Mouse (Mus musculus) hindbrain, postnatal 0 days (tissue): ENCODE data around the gene Ubqln2. TPM values are rescaled to one million over a fixed set of nuclear protein-coding genes. Genes with fewer than 3 reads are reported as not detected.

Experiments
- ATAC-seq: fragments of 200-750 bp; cut with Nextera tagmentation; 2 replicates; pipeline ENCODE4 v1.8.0; 2017; ENCODE audit warnings: mild to moderate bottlenecking, moderate TSS enrichment, moderate library complexity
- DNase-seq: peaks from one replicate; pipeline ENCODE4 v3.0.0-alpha.2; 2015; ENCODE audit warnings: low spot score
- H3K27ac ChIP-seq: fragments of 300-500 bp; sonication (generic); 2 replicates; pipeline ENCODE4 v1.5.1; 2014; ENCODE audit warnings: mild to moderate bottlenecking
- H3K27me3 ChIP-seq: fragments of 300-500 bp; sonication (generic); 2 replicates; pipeline ENCODE4 v1.6.1; 2014; ENCODE audit warnings: low read length, mixed read lengths; ENCODE audit not compliant: insufficient read depth
- H3K36me3 ChIP-seq: fragments of 300-500 bp; sonication (generic); 2 replicates; pipeline ENCODE4 v1.6.1; 2014; ENCODE audit warnings: low read length, mixed read lengths; ENCODE audit not compliant: insufficient read depth
- H3K4me1 ChIP-seq: fragments of 300-500 bp; sonication (generic); 2 replicates; pipeline ENCODE4 v1.6.1; 2014; ENCODE audit warnings: antibody characterized with exemption, low read length, mixed read lengths; ENCODE audit not compliant: insufficient read depth
- H3K4me2 ChIP-seq: fragments of 300-500 bp; sonication (generic); 2 replicates; pipeline ENCODE4 v1.6.1; 2014; ENCODE audit warnings: low read depth, mild to moderate bottlenecking, low read length, moderate library complexity, mixed read lengths
- H3K4me3 ChIP-seq: fragments of 300-500 bp; sonication (generic); 2 replicates; pipeline ENCODE4 v1.5.1; 2014; ENCODE audit warnings: low read length
- H3K9ac ChIP-seq: fragments of 300-500 bp; sonication (generic); replicated peaks from 2 replicates; pipeline ENCODE4 v1.6.1; 2014; ENCODE audit warnings: mild to moderate bottlenecking, low read length, moderate library complexity, mixed read lengths
- H3K9me3 ChIP-seq: fragments of 300-500 bp; sonication (generic); 2 replicates; pipeline ENCODE4 v1.6.1; 2016; ENCODE audit warnings: low read length, mixed read lengths
- CTCF ChIP-seq: IDR thresholded peaks from 2 replicates; pipeline ENCODE4 v1.5.1; 2016; ENCODE audit warnings: antibody characterized with exemption, control low read depth, low read depth
- WGBS: fragments of 180-500 bp; shearing (Covaris S2); extraction: QIAGEN DNeasy Blood & Tissue Kit; methylation state at CpG from one replicate; pipeline ENCODE4 v1.1.7; 2014; 5-methylcytosine and 5-hydroxymethylcytosine counted together
- polyA plus RNA-seq: library from polyadenylated mRNA; unstranded; fragments of >200 nt; fragmentation: Nextera tagmentation; extraction: Ambion mirVana; gene quantifications from 2 replicates; pipeline ENCODE4 v1.2.1, GENCODE M21; 2015
- total RNA-seq: library from RNA; depleted of rRNA; stranded (reverse); fragments of >200 nt; gene quantifications from 2 replicates; pipeline ENCODE4 v1.2.3, GENCODE M21; 2014; rRNA removed

Gene Ubqln2
- 112 and 128 TPM in 2 replicates for total RNA-seq
- 38.9 and 43.6 TPM in 2 replicates for polyA plus RNA-seq

DNA sequence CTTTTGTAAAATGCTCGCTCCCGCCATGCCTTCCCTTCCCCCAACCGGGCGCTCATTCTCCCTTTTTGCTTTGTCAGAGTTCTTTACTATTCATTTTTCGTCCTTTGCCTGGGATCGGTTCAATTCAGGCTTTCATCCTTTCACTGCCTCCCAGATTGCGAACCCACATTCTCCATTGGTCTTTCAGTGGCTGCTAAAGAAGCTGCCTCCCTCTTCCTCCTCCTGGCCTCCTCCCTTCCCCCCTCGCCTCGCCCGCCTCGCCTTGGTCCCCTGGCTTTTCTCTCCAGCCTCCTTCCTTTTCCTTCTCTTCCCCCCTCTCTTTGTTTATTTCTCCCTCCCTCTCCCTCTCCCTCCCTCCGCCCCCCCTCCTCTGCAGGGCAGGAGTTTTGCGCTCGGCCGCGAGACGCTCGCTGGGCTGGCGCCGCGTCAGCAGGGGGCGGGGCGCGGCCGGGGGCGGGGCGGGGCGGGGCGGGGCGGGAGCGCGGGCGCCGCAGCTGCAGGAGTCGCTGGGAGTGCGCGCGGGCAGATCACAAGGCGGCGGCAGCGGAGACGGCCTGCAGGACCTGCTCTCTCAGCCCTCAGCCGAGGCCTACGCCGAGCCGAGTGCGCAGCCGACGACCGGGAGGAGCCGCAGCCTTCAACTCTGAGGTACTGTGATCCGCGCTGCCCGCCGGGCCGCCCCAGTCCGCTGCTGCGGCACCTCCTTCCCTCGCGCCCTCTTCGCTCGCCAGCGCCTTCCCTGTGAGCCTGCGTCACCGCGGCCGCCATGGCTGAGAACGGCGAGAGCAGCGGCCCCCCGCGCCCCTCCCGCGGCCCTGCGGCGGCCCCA, at the start of gene Ubqln2:
TSS of gene Ubqln2 (plus strand) at position 540 of the 829 bp plus-strand sequence.
- H3K27me3 ChIP-seq, result no peaks in the 10 kb centered on the region
- H3K4me2 ChIP-seq, result peak within 1 kb of the TSS; percentile 68
- WGBS, result 25% methylated on average over 59 of the region's 76 CpGs
- no peak for TF ChIP-seq CTCF
- H3K4me1 ChIP-seq, result no peaks in the 10 kb centered on the region
- no peaks in the 10 kb centered on the region for H3K9me3 ChIP-seq
- H3K27ac ChIP-seq, result peak within 1 kb of the TSS; percentile 97
- peak within 1 kb of the TSS; percentile 73 for H3K9ac ChIP-seq
- ATAC-seq, result peak; percentile 95
- peak within 1 kb of the TSS; percentile 59 for H3K4me3 ChIP-seq
- no peaks in the 10 kb centered on the region for H3K36me3 ChIP-seq
- peak; percentile 87 for DNase-seq

GRCm38 (mm10) chrX:153451946-153452345, 46.1 kb upstream of the Ubqln2 start:
- no peaks in the 10 kb centered on the region for H3K36me3 ChIP-seq
- H3K4me1 ChIP-seq, result no peaks in the 10 kb centered on the region
- no peak for TF ChIP-seq CTCF
- no peaks in the 10 kb centered on the region for H3K9me3 ChIP-seq
- no peak overlapping the region for H3K4me3 ChIP-seq
- ATAC-seq, result no peak
- no peak for DNase-seq
- no peak overlapping the region for H3K27ac ChIP-seq
- H3K9ac ChIP-seq, result no peak overlapping the region
- no peaks in the 10 kb centered on the region for H3K27me3 ChIP-seq
- 67% methylated on average over 5 of the region's 5 CpGs for WGBS
- no peak overlapping the region for H3K4me2 ChIP-seq

- Histone ChIP-seq H3K27me3 (no peaks in the 10 kb centered on the region), H3K36me3 (no peaks in the 10 kb centered on the region), H3K4me2 (peak overlapping the region; percentile 18; the same call in 1 of the 2 replicates), H3K27ac (peak overlapping the region; percentile 26; the same call in 1 of the 2 replicates), H3K4me3 (no peak overlapping the region), H3K4me1 (no peaks in the 10 kb centered on the region), H3K9me3 (no peaks in the 10 kb centered on the region), H3K9ac (no peak overlapping the region)
- no peak for TF ChIP-seq CTCF
- WGBS, result 38% methylated on average over 8 of the region's 8 CpGs
- ATAC-seq (peak; percentile 55; the same call in 1 of the 2 replicates), DNase-seq (peak; percentile 43)
Measured at GRCm38 (mm10) chrX:153476760-153477248, 21.2 kb upstream of the Ubqln2 start.

GRCm38 (mm10) chrX:153492326-153492725, 5.7 kb upstream of the Ubqln2 start:
- H3K9ac ChIP-seq, result no peak overlapping the region
- H3K27me3 ChIP-seq, result no peaks in the 10 kb centered on the region
- H3K4me2 ChIP-seq, result no peak overlapping the region
- ATAC-seq, result no peak
- no peaks in the 10 kb centered on the region for H3K4me1 ChIP-seq
- no peak for DNase-seq
- H3K4me3 ChIP-seq, result no peak overlapping the region
- WGBS, result 69% methylated on average over 3 of the region's 3 CpGs
- H3K27ac ChIP-seq, result no peak overlapping the region
- no peaks in the 10 kb centered on the region for H3K9me3 ChIP-seq
- TF ChIP-seq CTCF, result no peak
- H3K36me3 ChIP-seq, result no peaks in the 10 kb centered on the region

- H3K36me3 ChIP-seq, result no peaks in the 10 kb centered on the region
- H3K27ac ChIP-seq, result peak overlapping the region; percentile 97
- peak overlapping the region; percentile 68 for H3K4me2 ChIP-seq
- no peaks in the 10 kb centered on the region for H3K9me3 ChIP-seq
- peak overlapping the region; percentile 73 for H3K9ac ChIP-seq
- no peaks in the 10 kb centered on the region for H3K4me1 ChIP-seq
- no peak for TF ChIP-seq CTCF
- H3K27me3 ChIP-seq, result no peaks in the 10 kb centered on the region
- WGBS, result 34% methylated on average over 30 of the region's 30 CpGs
- H3K4me3 ChIP-seq, result peak overlapping the region; percentile 59
- ATAC-seq (peak; percentile 32), DNase-seq (peak; percentile 25)
Measured at GRCm38 (mm10) chrX:153498665-153499293, 752 bp downstream of the Ubqln2 start.

DNA sequence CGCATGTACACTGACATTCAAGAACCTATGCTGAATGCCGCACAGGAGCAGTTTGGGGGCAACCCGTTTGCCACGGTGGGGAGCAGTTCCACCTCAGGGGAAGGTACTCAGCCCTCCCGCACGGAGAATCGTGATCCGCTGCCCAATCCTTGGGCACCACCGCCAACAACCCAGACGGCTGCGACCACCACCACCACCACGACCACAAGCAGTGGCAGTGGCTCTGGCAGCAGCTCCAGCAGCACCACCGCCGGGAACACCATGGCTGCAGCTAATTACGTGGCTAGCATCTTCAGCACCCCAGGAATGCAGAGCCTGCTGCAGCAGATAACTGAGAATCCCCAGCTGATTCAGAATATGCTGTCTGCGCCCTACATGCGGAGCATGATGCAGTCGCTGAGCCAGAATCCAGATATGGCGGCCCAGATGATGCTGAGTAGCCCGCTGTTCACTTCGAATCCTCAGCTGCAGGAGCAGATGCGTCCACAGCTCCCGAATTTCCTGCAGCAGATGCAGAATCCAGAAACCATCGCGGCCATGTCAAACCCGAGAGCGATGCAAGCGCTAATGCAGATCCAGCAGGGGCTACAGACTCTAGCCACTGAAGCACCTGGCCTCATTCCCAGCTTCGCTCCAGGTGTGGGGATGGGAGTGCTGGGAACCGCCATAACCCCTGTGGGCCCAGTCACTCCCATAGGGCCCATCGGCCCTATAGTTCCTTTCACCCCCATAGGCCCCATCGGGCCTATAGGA, 1.4 kb downstream of the Ubqln2 start:
- ATAC-seq, result no peak
- peak overlapping the region; percentile 73 for H3K9ac ChIP-seq
- no peaks in the 10 kb centered on the region for H3K9me3 ChIP-seq
- H3K4me2 ChIP-seq, result peak overlapping the region; percentile 68
- no peaks in the 10 kb centered on the region for H3K4me1 ChIP-seq
- H3K4me3 ChIP-seq, result peak overlapping the region; percentile 59
- DNase-seq, result peak; percentile 18
- WGBS, result 32% methylated on average over 32 of the region's 32 CpGs
- H3K27me3 ChIP-seq, result no peaks in the 10 kb centered on the region
- no peak for TF ChIP-seq CTCF
- H3K27ac ChIP-seq, result peak overlapping the region; percentile 97
- H3K36me3 ChIP-seq, result no peaks in the 10 kb centered on the region
